Mouse (Mus musculus): ENCODE measurements at regions not wholly inside any gene's neighbourhood (a gene's known extent, or its start where the extent isn't known, plus 50 kb on each side); places are given as distances from the start of the nearest gene placed in this dataset.
"Not testable (repeated sequence)": the region's sequence is repeated elsewhere in the genome, so short reads cannot be mapped to it uniquely, and the experiment has no call there.

DNA sequence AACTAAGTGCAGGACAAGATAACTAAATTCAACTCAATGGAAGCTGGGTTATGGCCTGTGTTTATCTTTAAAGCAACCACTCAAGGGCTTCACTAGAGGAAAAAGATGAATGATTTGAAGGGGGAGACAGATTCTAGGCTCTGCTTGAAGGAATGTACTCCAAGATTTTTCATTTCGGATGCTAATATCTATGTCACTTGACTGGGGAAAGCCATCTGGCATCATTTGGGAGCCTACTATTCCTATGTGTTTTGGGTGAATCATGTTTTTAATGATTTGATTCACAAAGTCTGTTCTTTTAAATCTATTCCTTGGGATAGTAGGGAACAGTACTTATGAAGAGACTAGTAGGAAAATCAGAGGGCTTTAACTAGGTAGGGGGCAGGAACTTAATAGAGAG, 766.2 kb upstream of the Grm7 start:
- H3K27ac ChIP-seq, result no peak overlapping the region
- 79% methylated on average over 1 of the region's 1 CpGs for whole genome bisulfite sequencing
- H3K9me3 ChIP-seq (ENCODE audit: low read length), result no peaks in the 10 kb centered on the region
- H3K4me2 ChIP-seq (ENCODE audit: low read depth, low read length), result no peak overlapping the region
- no peaks in the 10 kb centered on the region for H3K27me3 ChIP-seq (ENCODE audit: insufficient read depth, low read length)
- no peaks in the 10 kb centered on the region for H3K36me3 ChIP-seq (ENCODE audit: insufficient read depth, low read length)
- H3K4me1 ChIP-seq (ENCODE audit: insufficient read depth, low read length), result no peaks in the 10 kb centered on the region
- H3K9ac ChIP-seq (replicated peaks; ENCODE audit: low read length), result no peak overlapping the region
- H3K4me3 ChIP-seq (ENCODE audit: low read length), result no peak overlapping the region
- no peak for TF ChIP-seq CTCF (IDR thresholded peaks at IDR 0.05; ENCODE audit: low read depth)
- ATAC-seq, result no peak
- DNase-seq (ENCODE audit: low spot score), result no peak

DNA sequence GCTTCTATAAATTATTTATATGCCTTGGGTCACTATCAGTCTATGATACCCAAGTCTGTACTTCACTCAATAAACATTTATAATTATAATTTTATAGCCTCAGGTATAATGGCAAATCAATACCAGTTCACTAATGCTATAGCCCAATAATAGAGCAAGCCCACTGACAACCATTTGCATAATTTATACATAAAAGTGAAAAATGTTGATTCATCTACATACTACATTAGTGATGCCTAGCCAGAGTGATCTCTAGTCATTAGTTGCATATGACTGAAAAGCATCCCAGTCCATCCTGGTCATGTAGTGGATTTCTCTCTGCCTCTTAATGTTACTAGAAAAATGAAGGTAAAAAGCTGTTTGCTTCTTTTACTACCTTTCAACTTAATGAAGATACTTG, 721.6 kb upstream of the Grm7 start:
- no peak overlapping the region for H3K4me3 ChIP-seq (ENCODE audit: low read length)
- H3K4me1 ChIP-seq (ENCODE audit: insufficient read depth, low read length), result no peaks in the 10 kb centered on the region
- no peaks in the 10 kb centered on the region for H3K36me3 ChIP-seq (ENCODE audit: insufficient read depth, low read length)
- H3K9ac ChIP-seq (replicated peaks; ENCODE audit: low read length), result no peak overlapping the region
- no peaks in the 10 kb centered on the region for H3K9me3 ChIP-seq (ENCODE audit: low read length)
- H3K27ac ChIP-seq, result no peak overlapping the region
- ATAC-seq (no peak), DNase-seq (ENCODE audit: low spot score) (no peak)
- no peaks in the 10 kb centered on the region for H3K27me3 ChIP-seq (ENCODE audit: insufficient read depth, low read length)
- no peak for TF ChIP-seq CTCF (IDR thresholded peaks at IDR 0.05; ENCODE audit: low read depth)
- no peak overlapping the region for H3K4me2 ChIP-seq (ENCODE audit: low read depth, low read length)

DNA sequence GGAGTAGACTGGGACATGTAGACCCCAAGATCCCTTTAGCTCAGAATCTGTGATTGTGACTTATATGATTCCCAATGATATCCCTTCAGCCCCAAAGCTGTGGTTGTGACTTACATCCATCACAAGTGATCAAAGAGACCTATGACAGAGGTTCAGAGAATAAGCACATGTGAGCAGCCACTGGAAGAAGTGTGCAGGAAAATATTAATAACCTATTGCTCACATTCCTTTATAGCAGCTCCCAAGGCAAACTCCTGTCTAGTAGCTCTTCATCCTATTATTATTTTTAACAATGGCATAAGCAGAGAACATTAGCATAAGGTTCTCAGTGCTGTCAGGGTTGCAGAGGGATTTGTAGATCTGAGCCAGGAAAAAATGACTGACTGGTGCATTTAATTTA, 696.9 kb upstream of the Grm7 start:
- TF ChIP-seq CTCF (IDR thresholded peaks at IDR 0.05; ENCODE audit: low read depth), result no peak
- H3K4me3 ChIP-seq (ENCODE audit: low read length), result no peak overlapping the region
- no peak overlapping the region for H3K9ac ChIP-seq (replicated peaks; ENCODE audit: low read length)
- H3K4me2 ChIP-seq (ENCODE audit: low read depth, low read length), result no peak overlapping the region
- no peaks in the 10 kb centered on the region for H3K9me3 ChIP-seq (ENCODE audit: low read length)
- DNase-seq (ENCODE audit: low spot score) (no peak), ATAC-seq (no peak)
- H3K36me3 ChIP-seq (ENCODE audit: insufficient read depth, low read length), result no peaks in the 10 kb centered on the region
- H3K27ac ChIP-seq, result no peak overlapping the region
- H3K27me3 ChIP-seq (ENCODE audit: insufficient read depth, low read length), result no peaks in the 10 kb centered on the region
- H3K4me1 ChIP-seq (ENCODE audit: insufficient read depth, low read length), result no peaks in the 10 kb centered on the region

DNA sequence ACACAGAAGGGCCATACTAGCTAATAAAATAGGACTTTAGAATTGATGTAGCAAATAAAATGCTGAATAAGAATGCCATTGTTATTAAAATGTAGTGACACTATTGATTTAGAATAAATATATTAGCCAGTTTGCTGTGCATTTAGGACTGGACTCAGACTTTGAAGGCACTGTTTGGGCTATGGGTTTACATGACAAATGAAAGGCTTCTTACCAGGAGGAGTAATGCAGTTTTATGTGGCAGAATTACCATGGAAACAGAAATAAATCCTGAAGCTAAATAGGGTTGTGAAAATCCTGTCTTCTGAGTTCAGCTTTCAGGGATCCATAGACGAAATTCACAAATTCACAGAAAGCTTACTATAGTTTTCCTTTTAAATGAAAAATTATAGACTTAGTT, 696.5 kb upstream of the Grm7 start:
- WGBS, result 39% methylated on average over 1 of the region's 1 CpGs
- Histone ChIP-seq H3K4me3 (ENCODE audit: low read length) (no peak overlapping the region), H3K27me3 (ENCODE audit: insufficient read depth, low read length) (no peaks in the 10 kb centered on the region), H3K9ac (replicated peaks; ENCODE audit: low read length) (no peak overlapping the region), H3K9me3 (ENCODE audit: low read length) (no peaks in the 10 kb centered on the region), H3K36me3 (ENCODE audit: insufficient read depth, low read length) (no peaks in the 10 kb centered on the region), H3K27ac (no peak overlapping the region), H3K4me1 (ENCODE audit: insufficient read depth, low read length) (no peaks in the 10 kb centered on the region), H3K4me2 (ENCODE audit: low read depth, low read length) (no peak overlapping the region)
- TF ChIP-seq CTCF (IDR thresholded peaks at IDR 0.05; ENCODE audit: low read depth), result no peak
- no peak for DNase-seq (ENCODE audit: low spot score)
- no peak for ATAC-seq

DNA sequence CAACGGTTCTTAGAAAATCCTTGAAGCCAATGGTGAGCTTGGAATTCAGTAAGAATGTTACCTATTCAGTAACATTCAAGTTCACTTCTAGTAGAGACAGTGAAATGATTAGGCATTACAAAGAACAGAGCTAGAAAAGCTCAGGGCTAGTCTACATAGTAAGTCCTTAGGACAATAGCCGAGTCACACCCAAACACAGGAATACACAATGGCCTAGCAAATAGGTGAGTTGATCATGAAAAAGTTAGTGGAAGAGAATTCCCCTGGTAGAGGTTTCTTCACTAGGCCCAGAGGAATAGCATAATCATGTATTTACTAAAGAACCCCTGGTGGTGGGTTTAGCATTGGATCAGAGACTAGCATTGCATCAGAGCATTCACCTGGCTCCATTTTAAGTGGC, 687.5 kb upstream of the Grm7 start:
- ATAC-seq; H3K4me2 ChIP-seq (ENCODE audit: low read depth, low read length); H3K27me3 ChIP-seq (ENCODE audit: insufficient read depth, low read length); H3K9me3 ChIP-seq (ENCODE audit: low read length); DNase-seq (ENCODE audit: low spot score); H3K4me3 ChIP-seq (ENCODE audit: low read length); H3K27ac ChIP-seq; H3K4me1 ChIP-seq (ENCODE audit: insufficient read depth, low read length); H3K9ac ChIP-seq (replicated peaks; ENCODE audit: low read length); H3K36me3 ChIP-seq (ENCODE audit: insufficient read depth, low read length): not testable (repeated sequence)
- 87% methylated on average over 2 of the region's 2 CpGs for WGBS
